Mouse (Mus musculus): Measurements from ENCODE around the gene Fermt1. TPM values are rescaled to one million over a fixed set of nuclear protein-coding genes. Genes with fewer than 3 reads are reported as not detected.

Gene Fermt1
- polyA plus RNA-seq, 1 experiment = 9.1 TPM

GRCm38 (mm10) chr2:132957786-132958185 lies 12.1 kb upstream of the Fermt1 start:
- no peak for TF ChIP-seq CTCF (IDR thresholded peaks at IDR 0.05; ENCODE audit: low read depth, low read length)
- no peak for TF ChIP-seq EP300 (IDR thresholded peaks at IDR 0.05; ENCODE audit: insufficient read depth, low read depth, low read length)
- TF ChIP-seq POLR2A (IDR thresholded peaks at IDR 0.05; ENCODE audit: insufficient read depth, low read length) = no peak
- Histone ChIP-seq H3K9me3 (replicated peaks; ENCODE audit: control insufficient read depth, insufficient read depth, low read length, poor library complexity, severe bottlenecking) (no peaks in the 10 kb centered on the region), H3K9ac (ENCODE audit: low read depth, poor library complexity, severe bottlenecking) (no peak overlapping the region), H3K36me3 (ENCODE audit: control insufficient read depth, insufficient read depth, low read length, poor library complexity, severe bottlenecking) (no peaks in the 10 kb centered on the region), H3K27ac (ENCODE audit: insufficient read depth, low read length) (no peak overlapping the region), H3K27me3 (ENCODE audit: control insufficient read depth, insufficient read depth, low read length, poor library complexity, severe bottlenecking) (no peaks in the 10 kb centered on the region; the same call in 1 of the 2 replicates), H3K4me1 (ENCODE audit: control insufficient read depth, insufficient read depth, low read length) (no peaks in the 10 kb centered on the region), H3K4me3 (ENCODE audit: low read depth, low read length) (no peak overlapping the region)

- peak; percentile 58 for TF ChIP-seq CTCF (IDR thresholded peaks at IDR 0.05; ENCODE audit: low read depth, low read length)
- TF ChIP-seq EP300 (IDR thresholded peaks at IDR 0.05; ENCODE audit: insufficient read depth, low read depth, low read length) = no peak
- TF ChIP-seq POLR2A (IDR thresholded peaks at IDR 0.05; ENCODE audit: insufficient read depth, low read length) = no peak
- no peak overlapping the region for H3K9ac ChIP-seq (ENCODE audit: low read depth, poor library complexity, severe bottlenecking)
- H3K27me3 ChIP-seq (ENCODE audit: control insufficient read depth, insufficient read depth, low read length, poor library complexity, severe bottlenecking) = no peaks in the 10 kb centered on the region
Observed at GRCm38 (mm10) chr2:132952197-132952596, 6.5 kb upstream of the Fermt1 start.

DNA sequence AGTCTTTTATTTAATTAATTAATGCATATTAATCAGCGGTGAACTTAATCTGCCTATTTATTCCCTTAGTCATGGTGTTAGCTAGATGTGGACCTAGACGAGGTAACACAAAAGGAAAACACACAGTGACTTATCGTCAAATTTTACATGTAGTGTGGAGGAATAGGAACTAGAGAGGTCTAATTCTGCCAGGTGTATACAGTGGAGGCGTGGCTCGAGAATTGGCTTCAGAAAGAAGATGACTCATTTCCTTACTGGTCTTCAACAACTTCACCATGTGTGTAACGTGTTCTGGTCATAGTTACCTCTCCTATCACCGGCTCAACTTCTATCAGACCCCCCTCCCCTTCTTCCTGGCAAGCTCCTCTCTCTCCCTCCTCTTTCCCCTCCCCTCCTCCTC lies 2.5 kb upstream of the Fermt1 start:
- Histone ChIP-seq H3K4me1 (ENCODE audit: control insufficient read depth, insufficient read depth, low read length) (no peaks in the 10 kb centered on the region), H3K9me3 (replicated peaks; ENCODE audit: control insufficient read depth, insufficient read depth, low read length, poor library complexity, severe bottlenecking) (no peaks in the 10 kb centered on the region), H3K4me3 (ENCODE audit: low read depth, low read length) (no peak overlapping the region), H3K9ac (ENCODE audit: low read depth, poor library complexity, severe bottlenecking) (no peak overlapping the region), H3K27ac (ENCODE audit: insufficient read depth, low read length) (no peak overlapping the region), H3K27me3 (ENCODE audit: control insufficient read depth, insufficient read depth, low read length, poor library complexity, severe bottlenecking) (0 out of 2 replicates have a peak, but pooled peaks cover 3% of the 10 kb centered on the region), H3K36me3 (ENCODE audit: control insufficient read depth, insufficient read depth, low read length, poor library complexity, severe bottlenecking) (no peaks in the 10 kb centered on the region)
- no peak for TF ChIP-seq POLR2A (IDR thresholded peaks at IDR 0.05; ENCODE audit: insufficient read depth, low read length)
- no peak for TF ChIP-seq EP300 (IDR thresholded peaks at IDR 0.05; ENCODE audit: insufficient read depth, low read depth, low read length)

More at GRCm38 (mm10) chr2:132952197-132952596, 6.5 kb upstream of the Fermt1 start:
- H3K4me1 ChIP-seq (ENCODE audit: control insufficient read depth, insufficient read depth, low read length) = no peaks in the 10 kb centered on the region
- H3K9me3 ChIP-seq (replicated peaks; ENCODE audit: control insufficient read depth, insufficient read depth, low read length, poor library complexity, severe bottlenecking) = no peaks in the 10 kb centered on the region
- H3K27ac ChIP-seq (ENCODE audit: insufficient read depth, low read length) = no peak overlapping the region
- no peak overlapping the region for H3K4me3 ChIP-seq (ENCODE audit: low read depth, low read length)
- no peaks in the 10 kb centered on the region for H3K36me3 ChIP-seq (ENCODE audit: control insufficient read depth, insufficient read depth, low read length, poor library complexity, severe bottlenecking)

DNA sequence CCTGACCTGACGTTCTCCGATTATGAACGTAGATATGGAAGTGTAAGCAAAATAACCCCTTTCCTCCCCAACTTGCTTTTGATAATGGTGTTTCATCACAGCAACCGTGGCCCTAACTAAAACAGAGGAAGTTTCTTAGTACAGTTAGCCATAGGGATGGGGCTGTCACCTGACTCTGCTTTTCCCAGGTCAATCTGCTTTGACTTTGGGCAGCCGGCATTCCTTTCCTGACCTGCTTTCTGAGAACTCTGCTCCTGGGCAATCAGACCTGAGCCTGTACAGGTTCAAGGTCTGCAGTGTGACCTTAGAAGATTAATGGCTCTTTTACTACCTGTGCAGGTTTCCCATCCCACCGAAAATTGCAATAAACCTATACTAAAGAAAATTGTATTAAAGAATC lies 1.3 kb upstream of the Fermt1 start:
- Histone ChIP-seq H3K9me3 (replicated peaks; ENCODE audit: control insufficient read depth, insufficient read depth, low read length, poor library complexity, severe bottlenecking) (no peaks in the 10 kb centered on the region), H3K36me3 (ENCODE audit: control insufficient read depth, insufficient read depth, low read length, poor library complexity, severe bottlenecking) (no peaks in the 10 kb centered on the region), H3K4me1 (ENCODE audit: control insufficient read depth, insufficient read depth, low read length) (no peaks in the 10 kb centered on the region), H3K4me3 (ENCODE audit: low read depth, low read length) (no peak overlapping the region), H3K9ac (ENCODE audit: low read depth, poor library complexity, severe bottlenecking) (no peak overlapping the region), H3K27ac (ENCODE audit: insufficient read depth, low read length) (no peak overlapping the region), H3K27me3 (ENCODE audit: control insufficient read depth, insufficient read depth, low read length, poor library complexity, severe bottlenecking) (0 out of 2 replicates have a peak, but pooled peaks cover 3% of the 10 kb centered on the region)
- TF ChIP-seq CTCF (IDR thresholded peaks at IDR 0.05; ENCODE audit: low read depth, low read length) (no peak), EP300 (IDR thresholded peaks at IDR 0.05; ENCODE audit: insufficient read depth, low read depth, low read length) (no peak), POLR2A (IDR thresholded peaks at IDR 0.05; ENCODE audit: insufficient read depth, low read length) (no peak)

DNA sequence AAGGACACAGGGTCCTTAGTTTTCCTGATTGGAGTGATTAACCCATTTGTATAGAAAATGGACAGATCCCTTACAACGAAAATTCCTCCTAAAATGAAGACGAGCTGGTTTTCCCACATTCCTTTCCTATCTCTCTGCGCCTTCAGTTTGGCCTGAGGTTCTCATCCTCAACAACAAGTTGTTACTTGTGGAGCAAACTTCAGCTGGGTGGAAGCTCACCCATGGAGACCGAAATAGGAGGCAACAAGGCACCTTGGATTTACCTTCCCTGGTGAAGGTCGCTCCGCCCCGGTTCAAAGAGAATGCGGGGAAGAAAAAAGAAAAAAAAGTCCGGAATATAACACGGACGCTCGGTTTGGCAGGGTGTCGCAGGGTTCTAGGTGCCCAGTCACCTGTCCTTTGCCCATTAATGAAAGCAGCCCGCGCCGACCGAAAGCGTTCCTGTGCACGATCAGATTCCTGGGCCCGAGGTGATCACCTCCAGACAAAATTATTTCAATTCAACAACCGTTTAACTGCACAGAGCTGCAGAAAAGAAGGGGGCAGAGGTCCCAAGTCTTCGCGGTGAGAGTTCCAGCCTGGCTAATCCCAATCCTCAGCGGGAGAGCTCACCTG lies 888 bp downstream of the Fermt1 start:
- Histone ChIP-seq H3K27me3 (ENCODE audit: control insufficient read depth, insufficient read depth, low read length, poor library complexity, severe bottlenecking) (0 out of 2 replicates have a peak, but pooled peaks cover 3% of the 10 kb centered on the region), H3K36me3 (ENCODE audit: control insufficient read depth, insufficient read depth, low read length, poor library complexity, severe bottlenecking) (no peaks in the 10 kb centered on the region), H3K4me3 (ENCODE audit: low read depth, low read length) (peak overlapping the region; percentile 67), H3K4me1 (ENCODE audit: control insufficient read depth, insufficient read depth, low read length) (no peaks in the 10 kb centered on the region), H3K27ac (ENCODE audit: insufficient read depth, low read length) (no peak overlapping the region), H3K9ac (ENCODE audit: low read depth, poor library complexity, severe bottlenecking) (peak overlapping the region; percentile 62), H3K9me3 (replicated peaks; ENCODE audit: control insufficient read depth, insufficient read depth, low read length, poor library complexity, severe bottlenecking) (no peaks in the 10 kb centered on the region)
- no peak for TF ChIP-seq CTCF (IDR thresholded peaks at IDR 0.05; ENCODE audit: low read depth, low read length)
- no peak for TF ChIP-seq POLR2A (IDR thresholded peaks at IDR 0.05; ENCODE audit: insufficient read depth, low read length)
- TF ChIP-seq EP300 (IDR thresholded peaks at IDR 0.05; ENCODE audit: insufficient read depth, low read depth, low read length) = no peak

GRCm38 (mm10) chr2:132943997-132944396 lies 1.7 kb downstream of the Fermt1 start:
- no peaks in the 10 kb centered on the region for H3K4me1 ChIP-seq (ENCODE audit: control insufficient read depth, insufficient read depth, low read length)
- no peaks in the 10 kb centered on the region for H3K36me3 ChIP-seq (ENCODE audit: control insufficient read depth, insufficient read depth, low read length, poor library complexity, severe bottlenecking)
- H3K9ac ChIP-seq (ENCODE audit: low read depth, poor library complexity, severe bottlenecking) = no peak overlapping the region
- no peak overlapping the region for H3K4me3 ChIP-seq (ENCODE audit: low read depth, low read length)
- no peak overlapping the region for H3K27ac ChIP-seq (ENCODE audit: insufficient read depth, low read length)
- no peaks in the 10 kb centered on the region for H3K9me3 ChIP-seq (replicated peaks; ENCODE audit: control insufficient read depth, insufficient read depth, low read length, poor library complexity, severe bottlenecking)
- no peak for TF ChIP-seq POLR2A (IDR thresholded peaks at IDR 0.05; ENCODE audit: insufficient read depth, low read length)
- TF ChIP-seq CTCF (IDR thresholded peaks at IDR 0.05; ENCODE audit: low read depth, low read length) = no peak
- no peak for TF ChIP-seq EP300 (IDR thresholded peaks at IDR 0.05; ENCODE audit: insufficient read depth, low read depth, low read length)
- 0 out of 2 replicates have a peak, but pooled peaks cover 3% of the 10 kb centered on the region for H3K27me3 ChIP-seq (ENCODE audit: control insufficient read depth, insufficient read depth, low read length, poor library complexity, severe bottlenecking)

Measured in ES-Bruce4 (cell line).